Mouse (Mus musculus): ENCODE results near the gene Farp1.

Farp1 gene

DNA sequence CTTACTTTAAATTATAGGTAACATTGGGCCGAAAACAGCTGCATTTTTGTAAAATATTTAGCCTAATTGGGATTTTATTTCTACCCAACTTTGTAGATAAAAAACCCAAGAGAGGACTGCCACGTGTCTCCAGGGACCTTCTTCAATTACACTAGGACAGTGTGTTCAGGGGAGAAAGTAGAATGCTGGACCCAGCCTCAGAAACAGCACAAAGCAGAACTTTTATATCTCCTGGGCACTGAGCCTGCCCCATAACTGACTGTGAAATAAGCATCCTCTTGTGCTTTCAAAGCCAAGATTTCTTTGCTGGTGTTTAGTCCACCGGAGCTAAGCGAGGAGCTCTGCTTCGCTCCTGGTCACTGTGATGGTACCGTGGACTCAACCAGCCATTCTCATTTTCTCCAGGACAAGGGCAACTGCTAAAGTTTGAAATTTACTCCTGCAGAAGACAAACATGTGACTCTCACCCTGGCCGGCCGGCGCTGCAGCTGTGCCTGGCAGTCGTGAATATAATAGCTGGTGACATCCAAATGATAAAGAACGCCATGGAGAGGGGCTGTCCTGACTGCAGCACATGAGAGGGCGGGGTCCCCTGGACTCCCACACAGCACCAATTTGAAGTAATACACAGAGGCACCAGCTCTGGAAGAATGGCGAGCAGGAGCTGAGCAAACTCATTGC is 281.8 kb downstream of the Farp1 start:
- ChIA-PET CTCF (interaction anchor here in 2 of 4 experiments (1.0 to 1.8 kb wide), 5 partner anchors 8 to 45 kb away, joined by 3 to 8 read pairs (median 5); no protein-coding TSS in a partner anchor), POLR2A (interaction anchor here in 3 of 4 experiments (0.5 to 4.3 kb wide), 13 partner anchors 11 to 221 kb away, joined by 3 to 26 read pairs (median 3); no protein-coding TSS in a partner anchor)

DNA sequence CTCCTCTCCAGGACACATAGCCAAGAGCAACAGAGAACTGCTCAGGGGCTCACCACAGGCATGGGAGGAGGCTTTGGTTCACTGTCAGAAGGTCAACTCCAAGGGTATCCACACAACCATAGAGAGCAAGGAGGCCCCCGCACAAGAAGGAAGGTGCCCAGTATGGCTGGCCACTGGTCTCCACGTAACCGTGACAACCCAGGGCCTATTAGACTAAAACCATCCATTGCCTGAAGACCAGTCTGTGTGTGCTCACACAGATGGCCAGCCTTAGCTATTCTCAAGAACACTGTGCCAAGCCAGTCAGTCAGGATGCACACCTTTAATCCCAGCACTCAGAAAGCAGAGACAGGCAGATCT is 282.3 kb downstream of the Farp1 start:
- CTCF ChIA-PET = interaction anchor here in 1 of 4 experiments (1.1 to 1.8 kb wide), 2 partner anchors 10 to 31 kb away, joined by 3 to 5 read pairs; no protein-coding TSS in a partner anchor
- POLR2A ChIA-PET = interaction anchor here in 2 of 4 experiments (0.5 to 4.3 kb wide), 9 partner anchors 11 to 58 kb away, joined by 3 to 26 read pairs (median 3); no protein-coding TSS in a partner anchor

- POLR2A ChIA-PET = interaction anchor here in 1 of 4 experiments (2.0 kb wide), 1 partner anchor 12 kb away, joined by 5 read pairs; no protein-coding TSS in a partner anchor
- CTCF ChIA-PET = no interaction called here
These were observed 283.4 kb downstream of the Farp1 start for GRCm38 (mm10) chr14:121318382-121318781.

GRCm38 (mm10) chr14:121322150-121322549 is 287.1 kb downstream of the Farp1 start:
- POLR2A ChIA-PET = interaction anchor here in 3 of 4 experiments (0.7 to 1.7 kb wide), 8 partner anchors 9 to 279 kb away, joined by 3 to 5 read pairs (median 3); no protein-coding TSS in a partner anchor
- CTCF ChIA-PET = interaction anchor here in 2 of 4 experiments (0.9 to 1.6 kb wide), 2 partner anchors 23 to 62 kb away, joined by 5 read pairs; no protein-coding TSS in a partner anchor

- CTCF ChIA-PET = interaction anchor here in 2 of 4 experiments (0.6 to 1.6 kb wide), 4 partner anchors 23 to 112 kb away, joined by 3 to 9 read pairs (median 5); no protein-coding TSS in a partner anchor
- POLR2A ChIA-PET = interaction anchor here in 3 of 4 experiments (0.6 to 1.7 kb wide), 6 partner anchors 9 to 69 kb away, joined by 3 to 5 read pairs (median 4); no protein-coding TSS in a partner anchor
These were observed 287.6 kb downstream of the Farp1 start for GRCm38 (mm10) chr14:121322641-121323040.

- POLR2A ChIA-PET = interaction anchor here in 2 of 4 experiments (0.7 to 1.4 kb wide), 5 partner anchors 15 to 78 kb away, joined by 3 read pairs; no protein-coding TSS in a partner anchor
- CTCF ChIA-PET = interaction anchor here in 2 of 4 experiments (0.6 to 2.0 kb wide), 6 partner anchors 9 to 351 kb away, joined by 3 to 8 read pairs (median 5); no protein-coding TSS in a partner anchor
These were observed 289.7 kb downstream of the Farp1 start for GRCm38 (mm10) chr14:121324521-121325330.

GRCm38 (mm10) chr14:121326432-121326831 is 291.4 kb downstream of the Farp1 start:
- ChIA-PET POLR2A (interaction anchor here in 2 of 4 experiments (1.4 to 4.5 kb wide), 2 partner anchors 11 to 21 kb away, joined by 3 to 26 read pairs; no protein-coding TSS in a partner anchor), CTCF (interaction anchor here in 2 of 4 experiments (0.6 to 1.8 kb wide), 2 partner anchors 20 kb away, joined by 3 to 4 read pairs; no protein-coding TSS in a partner anchor)

DNA sequence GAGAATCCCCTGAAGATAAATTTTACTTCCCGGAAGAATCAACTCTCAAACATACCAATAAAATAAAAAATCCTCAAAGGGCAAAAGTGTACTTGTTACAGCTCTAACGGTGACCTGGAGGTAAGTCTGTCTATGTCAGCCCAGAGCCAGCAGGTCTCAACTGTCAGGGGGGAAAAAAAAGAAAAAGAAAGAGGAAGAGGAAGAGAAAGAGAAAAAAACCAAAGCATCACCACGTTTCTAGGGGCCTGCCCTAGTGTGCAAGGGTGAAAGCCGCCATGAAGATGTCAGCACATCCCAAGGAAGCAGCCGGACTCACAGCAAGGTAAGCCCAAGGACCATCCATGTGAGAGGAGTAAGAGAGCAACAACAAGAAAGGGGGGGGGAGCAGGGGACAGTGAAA is 293.9 kb downstream of the Farp1 start:
- ChIA-PET POLR2A (interaction anchor here in 2 of 4 experiments (0.6 to 4.5 kb wide), 11 partner anchors 8 to 39 kb away, joined by 3 to 26 read pairs (median 4); no protein-coding TSS in a partner anchor), CTCF (interaction anchor here in 3 of 4 experiments (0.5 to 1.7 kb wide), 7 partner anchors 14 to 137 kb away, joined by 3 to 6 read pairs (median 3); no protein-coding TSS in a partner anchor)

GRCm38 (mm10) chr14:121329401-121330089 is 294.5 kb downstream of the Farp1 start:
- ChIA-PET CTCF (interaction anchor here (0.5 to 1.7 kb wide), 9 partner anchors 15 to 467 kb away, joined by 3 to 6 read pairs (median 3); no protein-coding TSS in a partner anchor), POLR2A (interaction anchor here in 3 of 4 experiments (0.5 to 4.5 kb wide), 16 partner anchors 8 to 73 kb away, joined by 3 to 26 read pairs (median 4); no protein-coding TSS in a partner anchor)

GRCm38 (mm10) chr14:121330090-121330408 is 295.0 kb downstream of the Farp1 start:
- CTCF ChIA-PET = interaction anchor here in 3 of 4 experiments (0.6 to 1.7 kb wide), 6 partner anchors 16 to 66 kb away, joined by 3 to 6 read pairs (median 3); no protein-coding TSS in a partner anchor

More at GRCm38 (mm10) chr14:121330090-121330408, 295.0 kb downstream of the Farp1 start:
- POLR2A ChIA-PET = interaction anchor here in 3 of 4 experiments (0.5 to 4.5 kb wide), 16 partner anchors 9 to 74 kb away, joined by 3 to 26 read pairs (median 4); no protein-coding TSS in a partner anchor

All from embryonic stem cell, embryonic (primary cell).